Mouse (Mus musculus) subcutaneous adipose tissue, adult 2 months (tissue): ENCODE measurements around the gene Gm20816. TPM values are rescaled to one million over a fixed set of nuclear protein-coding genes. Genes with fewer than 3 reads are reported as not detected.

Experiments
- polyA plus RNA-seq: library from polyadenylated mRNA; depleted of rRNA; stranded (reverse); fragments of >200 nt; gene quantifications from 2 replicates; pipeline ENCODE4 v1.2.3, GENCODE M21; 2012; ENCODE audit warnings: low replicate concordance; rRNA removed

The Gm20816 gene
- not detected in 2 replicates for polyA plus RNA-seq

GRCm38 (mm10) chrY:68537655-68538054 lies at the start of gene Gm20816:
Gene Gm20816 (plus strand): TSS chrY:68537955.

Other genes with a start within 250 kb of the Gm20816 start
- not detected in 2 replicates for gene Gm20937, start 243.1 kb upstream of the Gm20816 start, polyA plus RNA-seq